Mouse (Mus musculus) limb, embryonic 14.5 days (tissue): Measurements from ENCODE around the gene Nme2. TPM values are rescaled to one million over a fixed set of nuclear protein-coding genes. Genes with fewer than 3 reads are reported as not detected.
A peak's percentile ranks its signal among the peaks of the same experiment; 100 is the strongest.

Experiments used
- ATAC-seq: fragments of 200-750 bp; cut with Nextera tagmentation; 2 replicates; pipeline ENCODE4 v1.8.0; 2017; ENCODE audit warnings: low read depth, moderate number of reproducible peaks, moderate TSS enrichment; ENCODE audit not compliant: low FRiP score
- DNase-seq: peaks from one replicate; pipeline ENCODE4 v3.0.0-alpha.2; 2015; ENCODE audit warnings: low spot score
- H3K27ac ChIP-seq: fragments of 300-500 bp; sonication (generic); replicated peaks from 2 replicates; pipeline ENCODE4 v1.5.1; 2014; ENCODE audit warnings: low read depth, mild to moderate bottlenecking, low read length, moderate library complexity, mixed read lengths
- H3K27me3 ChIP-seq: fragments of 300-500 bp; sonication (generic); 2 replicates; pipeline ENCODE4 v1.6.1; 2014; ENCODE audit warnings: low read length, mixed read lengths; ENCODE audit not compliant: control insufficient read depth, insufficient read depth
- H3K36me3 ChIP-seq: fragments of 300-500 bp; sonication (generic); 2 replicates; pipeline ENCODE4 v1.6.1; 2014; ENCODE audit warnings: mild to moderate bottlenecking, low read length, moderate library complexity, mixed read lengths; ENCODE audit not compliant: control insufficient read depth, insufficient read depth
- H3K4me1 ChIP-seq: fragments of 300-500 bp; sonication (generic); 2 replicates; pipeline ENCODE4 v1.6.1; 2014; ENCODE audit warnings: antibody characterized with exemption, low read length, mixed read lengths; ENCODE audit not compliant: control insufficient read depth, insufficient read depth
- H3K4me2 ChIP-seq: fragments of 300-500 bp; sonication (generic); replicated peaks from 2 replicates; pipeline ENCODE4 v1.6.1; 2014; ENCODE audit warnings: low read depth, mild to moderate bottlenecking, low read length, moderate library complexity; ENCODE audit not compliant: severe bottlenecking
- H3K4me3 ChIP-seq: fragments of 300-500 bp; sonication (generic); replicated peaks from 2 replicates; pipeline ENCODE4 v1.5.1; 2014; ENCODE audit warnings: low read length
- H3K9ac ChIP-seq: fragments of 300-500 bp; sonication (generic); 2 replicates; pipeline ENCODE4 v1.6.1; 2014; ENCODE audit warnings: mild to moderate bottlenecking, low read depth, low read length, moderate library complexity; ENCODE audit not compliant: severe bottlenecking
- H3K9me3 ChIP-seq: fragments of 300-500 bp; sonication (generic); 2 replicates; pipeline ENCODE4 v1.6.1; 2016; ENCODE audit warnings: low read length; ENCODE audit not compliant: control insufficient read depth
- POLR2A ChIP-seq: fragments of 200-500 bp; IDR thresholded peaks from 2 replicates; pipeline ENCODE4 v1.8.0; 2012; ENCODE audit warnings: inconsistent platforms, mild to moderate bottlenecking, moderate library complexity, borderline replicate concordance; ENCODE audit not compliant: insufficient read depth, insufficient read length; ENCODE audit errors: extremely low read depth
- WGBS: fragments of 180-500 bp; shearing (Covaris S2); extraction: QIAGEN DNeasy Blood & Tissue Kit; methylation state at CpG from one replicate; pipeline ENCODE4 v1.1.7; 2014; 5-methylcytosine and 5-hydroxymethylcytosine counted together
- polyA plus RNA-seq, 2 experiments: library from polyadenylated mRNA; depleted of rRNA in 1 of 2; stranded (reverse) in 1 of 2; unstranded in 1 of 2; fragments of >200 nt; fragmentation: Nextera tagmentation in 1 of 2; extraction: Ambion mirVana in 1 of 2; gene quantifications; 2 replicates each; pipeline versions ENCODE4 v1.2.1 to v1.2.3; 2012 to 2014

Nme2 gene
- polyA plus RNA-seq, 2 experiments = 389 to 434 TPM

DNA sequence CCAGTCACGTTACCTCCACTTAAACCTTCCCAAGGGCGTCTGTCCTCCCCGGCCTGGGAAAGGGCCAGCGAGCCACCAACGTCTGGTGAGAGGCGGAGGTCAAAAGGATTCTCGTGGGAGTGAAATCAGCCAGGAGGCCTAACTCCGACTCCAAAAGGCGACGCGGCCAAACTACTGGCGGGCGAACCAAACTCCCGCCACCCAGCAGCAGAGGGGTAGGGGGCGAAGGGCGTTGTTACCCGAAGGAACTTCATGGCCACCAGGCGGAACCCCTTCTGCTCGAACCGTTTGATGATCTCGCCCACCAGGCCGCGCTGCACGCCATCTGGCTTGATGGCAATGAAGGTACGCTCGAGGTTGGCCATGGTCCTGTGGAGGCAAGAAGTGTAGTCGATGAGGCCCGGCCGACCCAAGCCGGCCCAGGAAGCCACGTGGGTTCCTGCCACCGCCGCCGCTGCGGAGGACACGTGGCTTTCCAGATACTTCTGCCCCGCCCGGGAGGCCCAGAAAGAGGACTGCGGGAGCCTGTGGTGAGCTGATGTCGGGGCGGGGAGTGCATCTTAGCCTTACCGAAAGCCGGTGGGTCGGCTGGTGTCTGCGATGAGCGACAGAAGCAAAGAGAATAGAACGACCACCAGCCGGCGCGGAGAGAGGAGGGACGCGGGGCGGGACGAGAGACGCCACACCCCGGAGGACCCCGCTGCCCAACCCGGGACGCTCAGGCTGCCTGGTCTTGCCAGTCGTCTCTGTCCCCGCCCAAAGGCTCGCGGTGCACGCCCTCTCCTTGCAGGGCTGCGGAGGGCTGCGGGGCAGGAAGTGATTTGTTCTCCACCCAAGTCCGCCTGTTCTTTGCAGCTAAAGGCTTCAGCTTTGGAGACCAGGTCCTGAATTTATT lies 556 bp downstream of the Nme2 start:
- Histone ChIP-seq H3K27me3 (no peaks in the 10 kb centered on the region), H3K4me3 (peak overlapping the region; percentile 51), H3K4me1 (peaks cover 19% of the 10 kb centered on the region; the same call in 1 of the 2 replicates), H3K9ac (peak overlapping the region; percentile 71), H3K9me3 (no peaks in the 10 kb centered on the region), H3K36me3 (peaks cover 67% of the 10 kb centered on the region), H3K4me2 (peak overlapping the region; percentile 77), H3K27ac (peak overlapping the region; percentile 75)
- peak; percentile 95 for DNase-seq
- no peak for TF ChIP-seq POLR2A
- WGBS = under 1% methylated on average over 58 of the region's 67 CpGs
- peak; percentile 97 for ATAC-seq

DNA sequence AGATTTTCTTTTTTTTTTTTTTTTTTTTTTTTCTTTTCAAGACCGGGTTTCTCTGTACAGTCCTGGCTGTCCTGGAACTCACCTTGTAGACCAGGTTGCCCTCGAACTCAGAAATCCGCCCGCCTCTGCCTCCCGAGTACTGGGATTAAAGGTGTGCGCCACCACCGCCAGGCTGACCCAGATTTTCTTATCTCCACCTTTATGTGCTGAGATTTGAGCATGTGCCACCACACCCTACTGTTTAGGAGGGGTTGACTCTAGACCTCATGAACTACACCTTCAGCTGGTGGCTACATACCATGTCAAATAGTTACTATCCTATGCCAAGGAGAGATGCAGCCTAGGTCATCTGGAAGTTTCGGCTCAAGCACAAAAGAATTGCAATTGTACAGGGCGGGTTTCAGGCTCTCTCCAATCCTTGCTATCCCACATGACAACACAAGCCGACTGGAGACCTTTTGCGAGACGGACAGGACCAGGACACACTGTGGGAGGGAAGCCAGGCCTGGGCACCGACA lies 1.3 kb downstream of the Nme2 start:
- WGBS = 42% methylated on average over 13 of the region's 13 CpGs

DNA sequence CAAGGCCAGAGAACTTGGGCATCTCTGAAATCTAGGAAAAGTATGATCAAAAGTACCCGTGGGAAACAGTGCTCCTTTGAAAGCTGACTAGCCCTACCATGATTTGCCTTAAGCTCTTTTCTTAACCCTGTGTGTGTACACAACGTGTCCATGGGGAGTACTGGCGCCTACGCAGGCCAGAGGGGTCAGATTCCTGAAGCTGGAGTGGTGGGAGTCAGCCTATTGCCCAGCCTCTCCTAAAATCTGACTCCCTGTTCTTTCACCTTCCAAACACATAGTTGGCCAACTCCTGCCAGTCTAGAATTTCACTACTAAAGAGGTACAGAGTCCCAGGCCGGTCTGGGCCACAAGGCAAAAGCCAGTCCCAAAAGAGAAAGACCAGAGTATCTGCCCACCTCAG lies 3.7 kb downstream of the Nme2 start:
- Histone ChIP-seq H3K4me2 (no peak overlapping the region), H3K9ac (no peak overlapping the region), H3K4me3 (no peak overlapping the region), H3K27me3 (no peaks in the 10 kb centered on the region), H3K27ac (no peak overlapping the region), H3K4me1 (peaks cover 19% of the 10 kb centered on the region; the same call in 1 of the 2 replicates), H3K36me3 (peaks cover 55% of the 10 kb centered on the region), H3K9me3 (no peaks in the 10 kb centered on the region)
- no peak for TF ChIP-seq POLR2A
- no peak for DNase-seq
- no peak for ATAC-seq
- 70% methylated on average over 5 of the region's 5 CpGs for WGBS

More for the DNA sequence above, 1.3 kb downstream of the Nme2 start:
- Histone ChIP-seq H3K27ac (peak overlapping the region; percentile 75), H3K36me3 (peaks cover 67% of the 10 kb centered on the region), H3K4me2 (peak overlapping the region; percentile 77), H3K27me3 (no peaks in the 10 kb centered on the region), H3K4me3 (peak overlapping the region; percentile 51), H3K9me3 (no peaks in the 10 kb centered on the region), H3K4me1 (peaks cover 19% of the 10 kb centered on the region; the same call in 1 of the 2 replicates), H3K9ac (peak overlapping the region; percentile 71)
- no peak for DNase-seq
- no peak for ATAC-seq
- TF ChIP-seq POLR2A = no peak

DNA sequence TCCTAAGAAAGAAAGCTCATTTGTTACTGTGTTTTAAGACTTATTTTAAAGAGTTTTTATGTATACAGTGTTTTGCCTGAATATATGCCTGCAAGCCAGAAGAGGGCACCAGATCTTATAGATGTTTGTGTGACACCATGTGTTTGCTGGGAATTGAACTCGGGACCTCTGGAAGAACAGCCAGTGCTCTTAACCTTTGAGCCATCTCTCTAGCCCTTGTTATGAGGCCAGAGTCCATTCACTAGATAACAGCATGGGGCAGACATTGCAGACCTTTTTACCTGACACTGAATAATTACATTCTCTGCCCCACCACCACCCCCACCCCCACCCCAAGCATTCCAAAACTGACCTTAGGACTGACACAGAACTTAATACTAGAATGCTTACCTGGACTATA lies 6.0 kb downstream of the Nme2 start:
- WGBS = 94% methylated on average over 1 of the region's 1 CpGs
- H3K4me3 ChIP-seq = no peak overlapping the region
- ATAC-seq = no peak
- peaks cover 64% of the 10 kb centered on the region for H3K36me3 ChIP-seq
- H3K27me3 ChIP-seq = no peaks in the 10 kb centered on the region
- no peak overlapping the region for H3K27ac ChIP-seq
- no peak for TF ChIP-seq POLR2A
- peaks cover 13% of the 10 kb centered on the region; the same call in 1 of the 2 replicates for H3K4me1 ChIP-seq
- no peak for DNase-seq
- H3K9ac ChIP-seq = no peak overlapping the region
- H3K9me3 ChIP-seq = no peaks in the 10 kb centered on the region
- H3K4me2 ChIP-seq = no peak overlapping the region

DNA sequence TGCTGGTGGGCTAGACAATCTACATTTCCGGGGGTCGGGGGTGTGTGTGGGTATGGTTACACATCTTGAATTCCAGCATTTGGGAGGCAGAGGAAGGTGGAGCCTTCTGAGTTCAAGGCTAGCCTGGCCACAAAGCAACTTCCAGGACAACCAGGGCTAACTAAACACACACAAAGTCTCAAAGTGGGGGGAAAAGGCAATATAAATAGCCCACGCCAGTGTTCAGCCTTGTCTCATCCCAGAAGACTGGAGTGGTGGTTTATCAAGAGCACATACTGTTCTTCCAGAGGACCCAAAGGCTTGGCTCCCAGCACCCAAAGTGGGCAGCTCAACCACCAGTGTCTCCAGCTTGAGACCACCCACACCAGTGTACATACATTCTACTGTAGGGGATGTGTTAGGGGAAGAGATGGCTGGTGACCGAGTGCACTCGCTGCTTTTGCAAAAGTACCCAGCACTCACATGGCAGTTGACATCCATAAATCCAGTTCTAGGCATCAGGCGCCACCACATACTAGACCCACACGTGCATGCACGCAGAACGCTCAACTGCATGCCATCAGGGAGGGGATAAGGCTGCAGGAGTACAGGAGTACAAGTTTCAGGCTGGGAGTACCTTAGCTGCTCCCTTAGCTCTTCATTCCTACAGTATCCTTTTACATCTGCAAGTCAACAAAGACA lies 7.0 kb downstream of the Nme2 start:
- no peak overlapping the region for H3K4me3 ChIP-seq
- WGBS = 88% methylated on average over 9 of the region's 9 CpGs
- no peak for DNase-seq
- H3K27ac ChIP-seq = no peak overlapping the region
- H3K9ac ChIP-seq = no peak overlapping the region
- peaks cover 65% of the 10 kb centered on the region for H3K36me3 ChIP-seq
- no peak for TF ChIP-seq POLR2A
- no peak overlapping the region for H3K4me2 ChIP-seq
- no peaks in the 10 kb centered on the region for H3K27me3 ChIP-seq
- ATAC-seq = no peak
- peaks cover 9% of the 10 kb centered on the region; the same call in 1 of the 2 replicates for H3K4me1 ChIP-seq
- H3K9me3 ChIP-seq = no peaks in the 10 kb centered on the region
